Mouse (Mus musculus) liver, postnatal 0 days (tissue): ENCODE measurements around the gene Gm7879.

Experiments used
- CTCF ChIP-seq: sonication (generic); IDR thresholded peaks from 2 replicates; pipeline ENCODE4 v1.5.1; 2016; ENCODE audit warnings: antibody characterized with exemption, low read depth
- EP300 ChIP-seq: IDR thresholded peaks from 2 replicates; pipeline ENCODE4 v1.6.1; 2016; ENCODE audit warnings: antibody characterized with exemption, low read depth, mild to moderate bottlenecking

DNA sequence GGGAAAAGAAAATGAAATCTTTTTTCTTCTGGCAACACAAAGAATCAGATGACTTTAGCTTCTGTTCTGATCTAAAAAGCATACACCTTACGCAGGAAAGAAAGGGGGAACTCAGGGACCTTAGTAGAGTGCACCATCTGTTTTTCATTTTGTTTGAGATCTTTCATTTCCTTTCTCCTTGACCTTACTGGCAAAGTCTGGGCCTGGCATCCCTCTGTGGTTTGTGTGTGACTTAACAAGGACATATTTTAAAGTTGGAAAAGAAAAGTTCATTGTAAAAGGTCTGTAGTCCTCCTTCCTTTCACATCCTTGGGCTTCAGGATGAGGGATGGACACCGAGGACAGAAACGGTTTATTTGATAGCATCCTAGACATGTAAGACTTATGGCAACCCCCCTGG lies 17.0 kb upstream of the Gm7879 start:
- TF ChIP-seq CTCF = no peak
- no peak for TF ChIP-seq EP300
